Mouse (Mus musculus) liver, embryonic 15.5 days (tissue): ENCODE results near the gene Tmc5. TPM values are rescaled to one million over a fixed set of nuclear protein-coding genes. Genes with fewer than 3 reads are reported as not detected.

Source experiments
- ATAC-seq: fragments of 200-750 bp; cut with Nextera tagmentation; 2 replicates; pipeline ENCODE4 v1.8.0; 2017; ENCODE audit warnings: moderate number of reproducible peaks, mild to moderate bottlenecking, moderate library complexity; ENCODE audit not compliant: insufficient read depth
- H3K27ac ChIP-seq: fragments of 300-500 bp; sonication (generic); replicated peaks from 2 replicates; pipeline ENCODE4 v1.5.1; 2015; ENCODE audit warnings: mild to moderate bottlenecking, inconsistent platforms
- H3K27me3 ChIP-seq: fragments of 300-500 bp; sonication (generic); 2 replicates; pipeline ENCODE4 v1.6.1; 2015; ENCODE audit warnings: mild to moderate bottlenecking, inconsistent platforms
- H3K36me3 ChIP-seq: fragments of 300-500 bp; sonication (generic); replicated peaks from 2 replicates; pipeline ENCODE4 v1.6.1; 2015; ENCODE audit warnings: moderate library complexity, mild to moderate bottlenecking, inconsistent platforms
- H3K4me1 ChIP-seq: fragments of 300-500 bp; sonication (generic); replicated peaks from 2 replicates; pipeline ENCODE4 v1.6.1; 2015; ENCODE audit warnings: inconsistent platforms
- H3K4me2 ChIP-seq: fragments of 300-500 bp; sonication (generic); 2 replicates; pipeline ENCODE4 v1.6.1; 2015; ENCODE audit warnings: moderate library complexity, mild to moderate bottlenecking, inconsistent platforms
- H3K4me3 ChIP-seq: fragments of 300-500 bp; sonication (generic); replicated peaks from 2 replicates; pipeline ENCODE4 v1.5.1; 2015; ENCODE audit warnings: mild to moderate bottlenecking, inconsistent platforms
- H3K9ac ChIP-seq: fragments of 300-500 bp; sonication (generic); 2 replicates; pipeline ENCODE4 v1.6.1; 2015; ENCODE audit warnings: moderate library complexity, mild to moderate bottlenecking, inconsistent platforms
- H3K9me3 ChIP-seq: fragments of 300-500 bp; sonication (generic); replicated peaks from 2 replicates; pipeline ENCODE4 v1.6.1; 2016; ENCODE audit warnings: inconsistent platforms
- WGBS: fragments of 180-500 bp; shearing (Covaris S2); methylation state at CpG from one replicate; pipeline ENCODE4 v1.1.7; 2015; ENCODE audit warnings: mixed read lengths; ENCODE audit not compliant: insufficient replicate concordance; 5-methylcytosine and 5-hydroxymethylcytosine counted together
- polyA plus RNA-seq: library from polyadenylated mRNA; unstranded; fragments of >200 nt; fragmentation: Nextera tagmentation; extraction: Ambion mirVana; gene quantifications from 2 replicates; pipeline ENCODE4 v1.2.1, GENCODE M21; 2015

Gene Tmc5
- 0.03 TPM in 1 of 2 replicates, not detected in the other for polyA plus RNA-seq

- 0 out of 2 replicates have a peak within 1 kb of the TSS, but pooled peaks have one; percentile 14 for H3K4me3 ChIP-seq
- 11% methylated on average over 23 of the region's 23 CpGs for WGBS
- H3K27me3 ChIP-seq, result peaks cover 54% of the 10 kb centered on the region
These were observed at the start of gene Tmc5 for GRCm38 (mm10) chr7:118597201-118597600. Gene Tmc5, plus strand, starts transcription at chr7:118597297.

GRCm38 (mm10) chr7:118547451-118547850 lies 49.6 kb upstream of the Tmc5 start:
- 67% methylated on average over 10 of the region's 10 CpGs for whole genome bisulfite sequencing

More at GRCm38 (mm10) chr7:118597201-118597600, at the start of gene Tmc5:
- H3K9me3 ChIP-seq, result no peaks in the 10 kb centered on the region
- peak within 1 kb of the TSS; percentile 36 for H3K4me2 ChIP-seq
- no peaks in the 10 kb centered on the region for H3K36me3 ChIP-seq
- H3K9ac ChIP-seq, result no peak within 1 kb of the TSS
- H3K27ac ChIP-seq, result no peak within 1 kb of the TSS
- no peak for ATAC-seq
- no peaks in the 10 kb centered on the region; the same call in 1 of the 2 replicates for H3K4me1 ChIP-seq

GRCm38 (mm10) chr7:118553881-118554280 lies 43.2 kb upstream of the Tmc5 start:
- 58% methylated on average over 4 of the region's 4 CpGs for WGBS

More at GRCm38 (mm10) chr7:118547451-118547850, 49.6 kb upstream of the Tmc5 start:
- no peak overlapping the region for H3K4me3 ChIP-seq
- no peak for ATAC-seq
- no peaks in the 10 kb centered on the region for H3K4me1 ChIP-seq
- no peaks in the 10 kb centered on the region for H3K9me3 ChIP-seq
- no peak overlapping the region for H3K27ac ChIP-seq
- H3K4me2 ChIP-seq, result no peak overlapping the region
- H3K36me3 ChIP-seq, result no peaks in the 10 kb centered on the region
- H3K27me3 ChIP-seq, result no peaks in the 10 kb centered on the region
- H3K9ac ChIP-seq, result no peak overlapping the region

GRCm38 (mm10) chr7:118554290-118554689 lies 42.8 kb upstream of the Tmc5 start:
- H3K9me3 ChIP-seq, result no peaks in the 10 kb centered on the region
- ATAC-seq, result no peak

More at GRCm38 (mm10) chr7:118553881-118554280, 43.2 kb upstream of the Tmc5 start:
- no peaks in the 10 kb centered on the region for H3K9me3 ChIP-seq
- no peaks in the 10 kb centered on the region for H3K4me1 ChIP-seq
- H3K36me3 ChIP-seq, result no peaks in the 10 kb centered on the region
- no peak overlapping the region for H3K4me2 ChIP-seq
- no peak overlapping the region for H3K9ac ChIP-seq
- ATAC-seq, result no peak
- H3K4me3 ChIP-seq, result no peak overlapping the region
- H3K27me3 ChIP-seq, result no peaks in the 10 kb centered on the region
- H3K27ac ChIP-seq, result no peak overlapping the region

GRCm38 (mm10) chr7:118569121-118569543 lies 28.0 kb upstream of the Tmc5 start:
- Histone ChIP-seq H3K4me3 (no peak overlapping the region), H3K9ac (no peak overlapping the region), H3K4me2 (no peak overlapping the region), H3K27ac (no peak overlapping the region), H3K4me1 (no peaks in the 10 kb centered on the region), H3K9me3 (no peaks in the 10 kb centered on the region), H3K27me3 (no peaks in the 10 kb centered on the region), H3K36me3 (no peaks in the 10 kb centered on the region)
- 69% methylated on average over 6 of the region's 6 CpGs for WGBS
- no peak for ATAC-seq

More at GRCm38 (mm10) chr7:118554290-118554689, 42.8 kb upstream of the Tmc5 start:
- Histone ChIP-seq H3K4me2 (no peak overlapping the region), H3K4me1 (no peaks in the 10 kb centered on the region), H3K4me3 (no peak overlapping the region), H3K27ac (no peak overlapping the region), H3K27me3 (no peaks in the 10 kb centered on the region), H3K36me3 (no peaks in the 10 kb centered on the region), H3K9ac (no peak overlapping the region)
- 68% methylated on average over 2 of the region's 2 CpGs for WGBS

GRCm38 (mm10) chr7:118571350-118571749 lies 25.7 kb upstream of the Tmc5 start:
- 47% methylated on average over 5 of the region's 5 CpGs for WGBS
- Histone ChIP-seq H3K36me3 (no peaks in the 10 kb centered on the region), H3K4me2 (no peak overlapping the region), H3K4me1 (no peaks in the 10 kb centered on the region), H3K4me3 (no peak overlapping the region), H3K9me3 (no peaks in the 10 kb centered on the region), H3K27me3 (no peaks in the 10 kb centered on the region), H3K9ac (no peak overlapping the region), H3K27ac (no peak overlapping the region)
- no peak for ATAC-seq

- Histone ChIP-seq H3K9ac (no peak overlapping the region), H3K27me3 (no peaks in the 10 kb centered on the region), H3K9me3 (no peaks in the 10 kb centered on the region), H3K4me2 (no peak overlapping the region), H3K4me3 (no peak overlapping the region), H3K36me3 (no peaks in the 10 kb centered on the region), H3K4me1 (no peaks in the 10 kb centered on the region), H3K27ac (no peak overlapping the region)
- 44% methylated on average over 5 of the region's 5 CpGs for WGBS
- 0 out of 2 replicates have a peak, but pooled peaks have one; percentile 22 for ATAC-seq
These were observed 25.1 kb upstream of the Tmc5 start for GRCm38 (mm10) chr7:118572039-118572438.

GRCm38 (mm10) chr7:118578269-118578668 lies 18.8 kb upstream of the Tmc5 start:
- Histone ChIP-seq H3K27me3 (no peaks in the 10 kb centered on the region), H3K36me3 (no peaks in the 10 kb centered on the region), H3K9me3 (no peaks in the 10 kb centered on the region), H3K9ac (no peak overlapping the region), H3K4me2 (no peak overlapping the region), H3K4me3 (no peak overlapping the region), H3K4me1 (no peaks in the 10 kb centered on the region), H3K27ac (no peak overlapping the region)
- 34% methylated on average over 3 of the region's 3 CpGs for WGBS
- ATAC-seq, result no peak

- Histone ChIP-seq H3K27ac (no peak overlapping the region), H3K27me3 (peaks cover 16% of the 10 kb centered on the region), H3K9ac (no peak overlapping the region), H3K9me3 (no peaks in the 10 kb centered on the region), H3K36me3 (no peaks in the 10 kb centered on the region), H3K4me3 (no peak overlapping the region), H3K4me1 (peaks cover 13% of the 10 kb centered on the region), H3K4me2 (no peak overlapping the region)
- whole genome bisulfite sequencing, result 46% methylated on average over 2 of the region's 2 CpGs
- no peak for ATAC-seq
These were observed 17.2 kb upstream of the Tmc5 start for GRCm38 (mm10) chr7:118579938-118580337.

GRCm38 (mm10) chr7:118583821-118584220 lies 13.3 kb upstream of the Tmc5 start:
- 24% methylated on average over 7 of the region's 7 CpGs for WGBS
- Histone ChIP-seq H3K4me2 (peak overlapping the region; percentile 83), H3K27me3 (peaks cover 26% of the 10 kb centered on the region), H3K9ac (no peak overlapping the region), H3K36me3 (no peaks in the 10 kb centered on the region), H3K27ac (no peak overlapping the region), H3K4me1 (peaks cover 13% of the 10 kb centered on the region), H3K9me3 (no peaks in the 10 kb centered on the region), H3K4me3 (peak overlapping the region; percentile 54; the same call in 1 of the 2 replicates)
- ATAC-seq, result no peak

- peaks cover 26% of the 10 kb centered on the region for H3K27me3 ChIP-seq
- ATAC-seq, result peak; percentile 44; the same call in 1 of the 2 replicates
- 2% methylated on average over 45 of the region's 51 CpGs for WGBS
- no peaks in the 10 kb centered on the region for H3K36me3 ChIP-seq
- H3K4me3 ChIP-seq, result peak within 1 kb of the TSS; percentile 54
- peak within 1 kb of the TSS; percentile 25; the same call in 1 of the 2 replicates for H3K9ac ChIP-seq
- no peaks in the 10 kb centered on the region for H3K9me3 ChIP-seq
- peak within 1 kb of the TSS; percentile 83 for H3K4me2 ChIP-seq
- H3K4me1 ChIP-seq, result peaks cover 13% of the 10 kb centered on the region
- H3K27ac ChIP-seq, result no peak within 1 kb of the TSS
These were observed 12.7 kb upstream of the Tmc5 start, which contains the start of gene Tmc7 for GRCm38 (mm10) chr7:118584257-118584907. Gene Tmc7, minus strand, starts transcription at chr7:118584736.
